Mouse (Mus musculus) hindbrain, embryonic 16.5 days (tissue): ENCODE measurements around the gene Ttc7b. TPM values are rescaled to one million over a fixed set of nuclear protein-coding genes. Genes with fewer than 3 reads are reported as not detected.

Experiments
- ATAC-seq: fragments of 200-750 bp; cut with Nextera tagmentation; 2 replicates; pipeline ENCODE4 v1.8.0; 2017; ENCODE audit warnings: moderate TSS enrichment, moderate library complexity
- H3K27ac ChIP-seq: fragments of 300-500 bp; sonication (generic); 2 replicates; pipeline ENCODE4 v1.5.1; 2014; ENCODE audit warnings: low read depth, mild to moderate bottlenecking, control low read depth, low read length, moderate library complexity
- H3K27me3 ChIP-seq: fragments of 300-500 bp; sonication (generic); replicated peaks from 2 replicates; pipeline ENCODE4 v1.6.1; 2014; ENCODE audit warnings: low read length; ENCODE audit not compliant: control insufficient read depth, insufficient read depth
- H3K36me3 ChIP-seq: fragments of 300-500 bp; sonication (generic); 2 replicates; pipeline ENCODE4 v1.6.1; 2014; ENCODE audit warnings: mild to moderate bottlenecking, low read length, moderate library complexity, mixed read lengths; ENCODE audit not compliant: control insufficient read depth, insufficient read depth
- H3K4me1 ChIP-seq: fragments of 300-500 bp; sonication (generic); 2 replicates; pipeline ENCODE4 v1.6.1; 2014; ENCODE audit warnings: low read depth, low read length; ENCODE audit not compliant: control insufficient read depth, insufficient read depth
- H3K4me2 ChIP-seq: fragments of 300-500 bp; sonication (generic); 2 replicates; pipeline ENCODE4 v1.6.1; 2014; ENCODE audit warnings: mild to moderate bottlenecking, low read length, control low read depth, moderate library complexity
- H3K4me3 ChIP-seq: fragments of 300-500 bp; sonication (generic); 2 replicates; pipeline ENCODE4 v1.5.1; 2014; ENCODE audit warnings: mild to moderate bottlenecking, low read length, control low read depth, moderate library complexity
- H3K9ac ChIP-seq: fragments of 300-500 bp; sonication (generic); 2 replicates; pipeline ENCODE4 v1.6.1; 2014; ENCODE audit warnings: low read depth, mild to moderate bottlenecking, control low read depth, low read length, moderate library complexity
- H3K9me3 ChIP-seq: fragments of 300-500 bp; sonication (generic); 2 replicates; pipeline ENCODE4 v1.6.1; 2014; ENCODE audit warnings: mild to moderate bottlenecking, low read length, moderate library complexity; ENCODE audit not compliant: control insufficient read depth
- WGBS: fragments of 180-500 bp; shearing (Covaris S2); extraction: QIAGEN DNeasy Blood & Tissue Kit; methylation state at CpG from one replicate; pipeline ENCODE4 v1.1.7; 2014; 5-methylcytosine and 5-hydroxymethylcytosine counted together
- polyA plus RNA-seq: library from polyadenylated mRNA; unstranded; fragments of >200 nt; fragmentation: Nextera tagmentation; extraction: Ambion mirVana; gene quantifications from 2 replicates; pipeline ENCODE4 v1.2.1, GENCODE M21; 2015

The Ttc7b gene
- polyA plus RNA-seq, 1 experiment from 2014 or later, result 8.8 TPM

- Histone ChIP-seq H3K4me1 (no peaks in the 10 kb centered on the region), H3K27ac (no peak overlapping the region), H3K36me3 (peaks cover 19% of the 10 kb centered on the region), H3K27me3 (no peaks in the 10 kb centered on the region), H3K9ac (no peak overlapping the region), H3K4me3 (no peak overlapping the region), H3K4me2 (no peak overlapping the region), H3K9me3 (no peaks in the 10 kb centered on the region)
- WGBS, result 35% methylated on average over 3 of the region's 3 CpGs
- no peak for ATAC-seq
Observed at GRCm38 (mm10) chr12:100386259-100386658, 134.4 kb downstream of the Ttc7b start.

DNA sequence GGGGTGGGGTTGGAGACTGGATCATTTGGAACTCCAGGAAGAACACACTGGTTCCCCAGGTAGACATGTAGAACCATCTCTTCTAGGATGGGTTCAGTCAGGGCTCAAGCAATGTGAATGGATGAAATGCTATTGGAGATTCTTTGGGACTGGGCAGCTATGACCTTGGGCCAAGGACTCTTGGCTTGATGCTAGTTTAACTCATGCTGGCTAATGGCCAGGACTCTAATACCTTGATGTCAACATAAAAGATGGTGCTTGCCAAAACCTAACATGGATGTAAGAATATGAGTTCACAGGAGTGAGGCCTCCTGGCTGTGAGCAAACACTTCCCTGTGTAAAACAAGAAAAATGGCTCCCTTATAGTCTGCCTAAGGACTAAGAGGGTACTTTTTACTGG, 138.1 kb downstream of the Ttc7b start:
- H3K4me2 ChIP-seq, result no peak overlapping the region
- H3K36me3 ChIP-seq, result peaks cover 13% of the 10 kb centered on the region
- H3K27ac ChIP-seq, result no peak overlapping the region
- no peak for ATAC-seq
- H3K9me3 ChIP-seq, result no peaks in the 10 kb centered on the region
- no peaks in the 10 kb centered on the region for H3K27me3 ChIP-seq
- no peaks in the 10 kb centered on the region for H3K4me1 ChIP-seq
- no peak overlapping the region for H3K4me3 ChIP-seq
- no peak overlapping the region for H3K9ac ChIP-seq

DNA sequence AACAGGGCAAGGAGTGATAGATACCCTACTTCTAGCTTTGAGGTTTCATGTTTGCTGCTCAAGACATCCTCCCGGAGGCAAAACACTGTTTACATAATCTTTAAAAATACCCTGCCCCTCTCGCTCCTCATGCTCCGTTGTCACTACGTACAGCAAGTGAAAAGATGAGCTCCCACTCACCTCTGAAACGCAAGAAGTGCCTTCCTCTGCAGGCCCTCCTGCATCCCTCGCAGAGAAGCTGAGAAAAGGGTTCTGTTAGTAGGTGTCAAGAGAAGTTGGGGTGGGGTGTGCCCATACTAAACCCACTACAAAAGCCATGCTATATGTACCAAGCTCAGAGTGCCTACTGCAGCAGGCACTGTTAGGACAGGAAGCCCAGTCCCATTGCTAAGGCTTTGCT, 138.7 kb downstream of the Ttc7b start:
- Histone ChIP-seq H3K9me3 (no peaks in the 10 kb centered on the region), H3K4me1 (no peaks in the 10 kb centered on the region), H3K36me3 (peaks cover 13% of the 10 kb centered on the region), H3K4me3 (no peak overlapping the region), H3K27me3 (no peaks in the 10 kb centered on the region), H3K4me2 (no peak overlapping the region), H3K9ac (no peak overlapping the region), H3K27ac (no peak overlapping the region)
- 91% methylated on average over 6 of the region's 6 CpGs for WGBS
- ATAC-seq, result no peak

GRCm38 (mm10) chr12:100380697-100381291, 139.8 kb downstream of the Ttc7b start:
- H3K36me3 ChIP-seq, result peaks cover 14% of the 10 kb centered on the region
- no peak for ATAC-seq
- no peaks in the 10 kb centered on the region for H3K27me3 ChIP-seq
- H3K9me3 ChIP-seq, result no peaks in the 10 kb centered on the region
- no peak overlapping the region for H3K4me3 ChIP-seq
- no peaks in the 10 kb centered on the region for H3K4me1 ChIP-seq
- H3K9ac ChIP-seq, result no peak overlapping the region; the same call in 1 of the 2 replicates
- 72% methylated on average over 14 of the region's 14 CpGs for WGBS
- H3K4me2 ChIP-seq, result no peak overlapping the region
- H3K27ac ChIP-seq, result no peak overlapping the region

DNA sequence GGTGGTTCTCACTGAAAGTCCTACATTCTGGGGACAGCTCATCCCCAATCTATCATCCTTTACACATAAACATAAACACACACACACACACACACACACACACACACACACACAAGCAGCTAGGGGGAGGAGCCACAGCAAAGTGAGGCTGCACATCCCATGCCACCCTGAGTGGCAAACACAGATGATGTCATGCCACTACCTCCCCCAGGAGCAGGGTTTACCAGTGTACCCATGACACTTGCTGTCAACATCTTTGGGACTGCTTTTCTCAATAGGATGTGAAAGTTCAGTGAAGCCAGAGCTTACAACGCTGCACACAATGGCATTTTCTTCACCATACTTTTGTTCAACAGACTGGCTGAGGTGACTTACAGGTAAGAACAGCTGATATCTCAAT, 140.8 kb downstream of the Ttc7b start:
- Histone ChIP-seq H3K4me1 (no peaks in the 10 kb centered on the region), H3K4me3 (no peak overlapping the region), H3K36me3 (peaks cover 20% of the 10 kb centered on the region), H3K27ac (no peak overlapping the region), H3K4me2 (no peak overlapping the region), H3K9me3 (no peaks in the 10 kb centered on the region), H3K27me3 (no peaks in the 10 kb centered on the region), H3K9ac (no peak overlapping the region)
- 84% methylated on average over 1 of the region's 1 CpGs for WGBS
- no peak for ATAC-seq

DNA sequence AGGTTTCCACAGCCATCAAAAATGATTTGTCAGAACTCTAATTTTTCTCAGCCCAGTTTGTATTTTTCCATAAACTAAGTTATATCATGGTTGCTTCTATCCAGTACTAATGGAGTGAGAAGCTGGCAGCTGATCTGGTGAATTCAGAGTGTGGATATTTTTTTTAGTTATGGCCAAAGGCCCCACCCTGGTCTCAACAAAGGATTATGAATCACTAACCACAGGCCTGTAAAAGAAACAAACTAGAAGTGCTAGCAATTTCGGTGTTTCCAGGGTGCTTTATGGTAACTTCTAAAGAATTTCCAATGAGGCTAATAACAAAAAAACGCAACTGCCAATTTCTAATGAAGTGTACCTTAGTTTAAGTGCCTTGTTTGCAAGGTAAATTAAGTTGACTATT, 142.4 kb downstream of the Ttc7b start:
- WGBS, result 69% methylated on average over 2 of the region's 2 CpGs
- Histone ChIP-seq H3K36me3 (peaks cover 16% of the 10 kb centered on the region), H3K9ac (no peak overlapping the region), H3K4me2 (no peak overlapping the region), H3K4me1 (no peaks in the 10 kb centered on the region), H3K27me3 (no peaks in the 10 kb centered on the region), H3K4me3 (no peak overlapping the region), H3K9me3 (no peaks in the 10 kb centered on the region), H3K27ac (no peak overlapping the region)
- no peak for ATAC-seq

DNA sequence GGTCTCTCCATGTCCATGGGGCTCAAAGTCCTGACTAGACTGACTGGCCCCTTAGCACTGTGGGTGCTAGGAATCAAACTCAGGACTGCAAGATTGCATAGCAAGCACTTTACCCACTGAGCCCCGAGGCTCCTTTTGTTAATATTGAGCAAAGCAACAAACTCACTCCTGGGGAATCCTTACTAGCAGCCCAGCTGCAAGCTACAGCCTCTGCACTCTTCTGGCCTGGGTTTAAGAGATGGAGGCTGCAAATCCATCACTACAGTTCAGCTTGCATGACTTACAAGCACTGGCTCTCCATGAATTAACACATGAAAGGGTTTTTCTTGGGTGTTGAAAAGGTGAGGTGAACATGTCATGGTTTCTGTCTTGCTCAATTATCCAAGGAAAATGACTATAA, 142.8 kb downstream of the Ttc7b start:
- Histone ChIP-seq H3K9me3 (no peaks in the 10 kb centered on the region), H3K9ac (no peak overlapping the region), H3K4me2 (no peak overlapping the region), H3K36me3 (peaks cover 21% of the 10 kb centered on the region), H3K27ac (no peak overlapping the region), H3K4me1 (no peaks in the 10 kb centered on the region), H3K4me3 (no peak overlapping the region), H3K27me3 (no peaks in the 10 kb centered on the region)
- 46% methylated on average over 1 of the region's 1 CpGs for WGBS
- ATAC-seq, result no peak

- H3K4me3 ChIP-seq, result no peak overlapping the region
- H3K27me3 ChIP-seq, result no peaks in the 10 kb centered on the region
- 93% methylated on average over 8 of the region's 8 CpGs for WGBS
- peaks cover 22% of the 10 kb centered on the region for H3K36me3 ChIP-seq
- no peaks in the 10 kb centered on the region for H3K9me3 ChIP-seq
- no peak overlapping the region for H3K9ac ChIP-seq
- no peaks in the 10 kb centered on the region for H3K4me1 ChIP-seq
- no peak for ATAC-seq
- no peak overlapping the region for H3K27ac ChIP-seq
- H3K4me2 ChIP-seq, result no peak overlapping the region
Observed at GRCm38 (mm10) chr12:100375801-100376200, 144.8 kb downstream of the Ttc7b start.

- no peak for ATAC-seq
- no peak overlapping the region; the same call in 1 of the 2 replicates for H3K27ac ChIP-seq
- H3K9ac ChIP-seq, result no peak overlapping the region
- H3K27me3 ChIP-seq, result no peaks in the 10 kb centered on the region
- H3K4me3 ChIP-seq, result no peak overlapping the region
- H3K9me3 ChIP-seq, result no peaks in the 10 kb centered on the region
- H3K4me1 ChIP-seq, result no peaks in the 10 kb centered on the region
- peaks cover 28% of the 10 kb centered on the region for H3K36me3 ChIP-seq
- 88% methylated on average over 7 of the region's 7 CpGs for WGBS
- no peak overlapping the region for H3K4me2 ChIP-seq
Observed at GRCm38 (mm10) chr12:100372785-100373184, 147.8 kb downstream of the Ttc7b start.

DNA sequence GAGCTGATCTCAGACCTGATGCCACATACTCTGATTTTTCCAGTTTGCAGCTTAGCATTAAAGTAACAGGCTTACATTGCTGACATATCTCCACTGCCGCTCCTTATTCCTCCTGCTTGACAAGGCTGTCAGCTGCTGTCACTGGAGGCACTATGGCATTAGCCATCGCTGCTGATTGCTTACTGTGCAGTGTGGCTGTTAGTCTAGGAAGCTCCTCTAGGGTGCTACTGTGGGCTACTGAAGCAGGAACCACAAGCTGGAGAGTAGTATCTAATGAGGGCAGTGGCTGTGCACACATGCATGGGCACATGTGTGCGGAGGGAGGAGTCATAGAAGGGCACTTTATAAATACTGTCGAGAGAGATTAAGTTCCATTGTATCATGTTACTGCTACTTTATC, 148.6 kb downstream of the Ttc7b start:
- no peaks in the 10 kb centered on the region for H3K27me3 ChIP-seq
- no peak overlapping the region for H3K9ac ChIP-seq
- H3K4me2 ChIP-seq, result no peak overlapping the region
- no peaks in the 10 kb centered on the region for H3K9me3 ChIP-seq
- no peak overlapping the region for H3K4me3 ChIP-seq
- no peak for ATAC-seq
- peaks cover 28% of the 10 kb centered on the region for H3K36me3 ChIP-seq
- H3K4me1 ChIP-seq, result no peaks in the 10 kb centered on the region
- 86% methylated on average over 4 of the region's 4 CpGs for WGBS
- H3K27ac ChIP-seq, result no peak overlapping the region
